Mouse (Mus musculus): ENCODE measurements around the gene Necap2. TPM values are rescaled to one million over a fixed set of nuclear protein-coding genes. Genes with fewer than 3 reads are reported as not detected.

The Necap2 gene
- polyA plus RNA-seq (2015; fragmentation: Nextera tagmentation; extraction: Ambion mirVana): 38.3 and 50.7 TPM in 2 replicates

DNA sequence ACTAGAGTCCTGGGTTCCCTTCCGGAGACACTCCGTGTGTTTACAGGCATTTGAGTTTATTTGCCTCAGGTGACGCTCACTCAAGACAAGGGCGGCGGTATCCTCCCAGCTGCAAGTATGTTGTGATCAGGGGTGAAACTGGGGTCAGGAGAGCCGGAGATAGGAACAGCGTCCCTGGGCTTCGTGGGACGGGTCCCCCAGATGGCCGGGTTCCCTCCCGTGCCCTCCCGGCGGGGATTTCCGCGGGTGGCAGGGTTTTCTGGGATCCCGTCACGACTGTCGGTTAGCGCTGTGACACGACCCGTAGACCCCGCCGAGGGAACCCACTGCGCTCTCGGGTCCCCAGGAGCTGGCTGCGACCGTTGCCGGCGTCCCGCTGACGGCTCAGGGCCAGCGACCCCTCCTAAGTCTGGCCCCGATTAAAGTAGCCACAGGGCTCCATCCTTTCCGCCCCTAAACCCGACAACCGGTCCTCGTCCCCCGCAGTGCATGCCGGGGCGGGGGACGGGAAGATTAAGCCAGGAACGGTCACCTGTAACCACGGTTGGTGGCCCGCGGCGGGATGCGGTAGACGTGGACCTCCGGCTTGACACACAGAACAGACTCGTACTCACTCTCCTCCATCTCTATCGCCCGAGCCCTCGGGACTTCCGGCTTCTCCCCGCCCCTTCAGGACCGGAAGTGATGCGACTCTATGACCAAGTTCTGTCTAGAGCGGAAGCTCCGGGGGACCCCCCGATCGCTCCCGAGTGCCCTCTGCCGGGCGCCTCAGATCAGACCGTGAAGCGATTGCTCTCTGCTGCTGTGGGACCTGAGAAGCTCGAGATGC lies at the start of gene Necap2:
Necap2 (minus strand) TSS at position 677 of the 829 bp plus-strand sequence.

DNA sequence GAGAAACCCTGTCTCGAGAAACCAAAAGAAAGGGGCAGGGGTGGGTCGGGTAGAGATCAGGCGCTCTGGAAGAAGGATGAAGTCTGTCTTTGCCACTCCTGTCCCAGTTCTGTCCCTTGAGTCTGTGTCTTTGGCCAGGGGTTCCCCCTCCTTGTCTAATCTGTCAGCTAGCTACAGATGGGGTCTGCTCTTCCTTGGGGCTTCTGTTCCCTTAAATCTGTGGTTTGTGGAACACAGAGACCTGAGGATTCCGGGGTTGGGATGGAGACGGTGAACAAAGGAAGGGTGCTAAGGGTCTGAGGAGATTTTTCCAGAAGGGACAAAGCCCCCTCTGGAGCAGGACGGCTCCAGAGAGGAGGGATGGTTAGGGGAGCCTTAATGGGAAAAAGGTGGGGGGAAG lies 9.9 kb upstream of the Necap2 start, which contains the start of gene Spata21:
Spata21 (plus strand) TSS at position 301 of the 400 bp plus-strand sequence.

DNA sequence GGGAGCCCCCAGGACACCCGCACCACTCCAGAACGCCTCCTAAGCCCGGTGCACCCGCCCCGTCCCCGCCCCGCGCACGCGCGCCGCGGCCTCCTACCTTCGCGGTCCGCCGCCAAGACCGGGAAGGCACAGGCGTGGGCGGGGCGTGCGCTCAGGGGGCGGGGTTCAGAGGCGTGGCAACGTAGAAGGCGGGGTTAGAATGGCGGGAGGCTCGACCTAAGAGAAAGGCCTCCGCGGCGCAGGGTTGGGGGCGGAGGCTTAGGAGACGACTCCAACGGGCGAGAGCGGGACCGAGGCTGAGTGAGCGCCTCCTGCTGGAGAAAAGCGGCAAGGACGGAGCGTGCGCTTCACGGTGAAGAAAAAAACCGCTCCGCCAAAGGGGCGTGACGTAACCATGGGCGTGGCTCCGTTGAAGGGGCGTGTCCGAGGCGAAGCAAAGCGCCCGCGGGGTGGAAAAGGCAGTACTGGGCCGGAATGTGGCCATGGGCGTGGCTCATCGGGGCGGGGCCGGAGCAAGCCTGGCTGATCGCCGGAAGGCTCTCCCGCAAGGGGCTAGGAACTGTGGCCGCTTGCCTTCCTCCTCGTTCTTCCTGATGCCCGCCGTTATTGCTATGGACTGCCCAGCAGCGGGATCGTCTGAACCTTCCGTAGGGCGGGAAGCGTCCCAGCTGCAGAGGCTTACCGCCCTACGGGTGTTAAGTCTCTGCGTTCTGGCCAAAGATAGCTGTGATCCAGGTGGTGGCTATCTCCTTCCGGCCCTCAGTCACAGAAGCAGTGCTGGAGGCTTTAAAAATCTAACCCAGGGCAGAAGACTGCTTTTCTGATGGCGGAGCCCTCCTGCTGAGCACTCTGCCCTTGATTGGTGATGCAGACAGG lies 17.5 kb downstream of the Necap2 start, which contains the start of gene Crocc:
Crocc (minus strand) TSS at position 125 of the 876 bp plus-strand sequence.

Other genes starting within 250 kb of the Necap2 start
- gene Padi1, start 232.6 kb downstream of the Necap2 start, polyA plus RNA-seq (2015; fragmentation: Nextera tagmentation; extraction: Ambion mirVana): 0.05 TPM in 2 replicates
- 55.7 and 69.2 TPM in 2 replicates for gene Padi2, start 172.0 kb downstream of the Necap2 start, polyA plus RNA-seq (2015; fragmentation: Nextera tagmentation; extraction: Ambion mirVana)
- gene Sdhb, start 117.2 kb downstream of the Necap2 start, polyA plus RNA-seq (2015; fragmentation: Nextera tagmentation; extraction: Ambion mirVana): 785 and 842 TPM in 2 replicates
- gene Atp13a2, start 91.5 kb downstream of the Necap2 start, polyA plus RNA-seq (2015; fragmentation: Nextera tagmentation; extraction: Ambion mirVana): 18.1 and 19.8 TPM in 2 replicates
- gene Mfap2, start 67.9 kb downstream of the Necap2 start, polyA plus RNA-seq (2015; fragmentation: Nextera tagmentation; extraction: Ambion mirVana): 295 and 341 TPM in 2 replicates
- 0.99 and 1.7 TPM in 2 replicates for gene Crocc, start 17.8 kb downstream of the Necap2 start, polyA plus RNA-seq (2015; fragmentation: Nextera tagmentation; extraction: Ambion mirVana)
- gene Spata21, start 10.0 kb upstream of the Necap2 start, polyA plus RNA-seq (2015; fragmentation: Nextera tagmentation; extraction: Ambion mirVana): 0.37 and 0.40 TPM in 2 replicates
- 28.3 and 29.0 TPM in 2 replicates for gene Szrd1, start 61.4 kb upstream of the Necap2 start, polyA plus RNA-seq (2015; fragmentation: Nextera tagmentation; extraction: Ambion mirVana)
- 7.7 and 8.1 TPM in 2 replicates for gene Fbxo42, start 69.6 kb upstream of the Necap2 start, polyA plus RNA-seq (2015; fragmentation: Nextera tagmentation; extraction: Ambion mirVana)
- gene Rsg1, start 135.6 kb upstream of the Necap2 start, polyA plus RNA-seq (2015; fragmentation: Nextera tagmentation; extraction: Ambion mirVana): 1.0 and 1.2 TPM in 2 replicates
- gene Arhgef19, start 161.1 kb upstream of the Necap2 start, polyA plus RNA-seq (2015; fragmentation: Nextera tagmentation; extraction: Ambion mirVana): 0.81 and 1.7 TPM in 2 replicates
- gene Epha2, start 222.9 kb upstream of the Necap2 start, polyA plus RNA-seq (2015; fragmentation: Nextera tagmentation; extraction: Ambion mirVana): 0.54 and 0.99 TPM in 2 replicates

Measured in skeletal muscle tissue, postnatal 0 days (tissue).